Mouse (Mus musculus) layer of hippocampus, postnatal 25 days (tissue): Measurements from ENCODE around the gene Akap13. TPM values are rescaled to one million over a fixed set of nuclear protein-coding genes. Genes with fewer than 3 reads are reported as not detected.
A peak's percentile ranks its signal among the peaks of the same experiment; 100 is the strongest.

ENCODE experiments used
- DNase-seq, 2 experiments: peaks; one replicate each; pipeline ENCODE4 v3.0.0; 2022; ENCODE audit warnings: mixed read lengths in 2 of 2, low spot score in 1 of 2; ENCODE audit errors: extremely low spot score in 1 of 2
- total RNA-seq, 2 experiments: library from RNA; stranded (reverse); gene quantifications; 2 replicates each; pipeline ENCODE4 v1.2.3; 2021

Akap13 gene
- total RNA-seq, 2 experiments from 2014 or later: 54.0 to 70.8 TPM

DNA sequence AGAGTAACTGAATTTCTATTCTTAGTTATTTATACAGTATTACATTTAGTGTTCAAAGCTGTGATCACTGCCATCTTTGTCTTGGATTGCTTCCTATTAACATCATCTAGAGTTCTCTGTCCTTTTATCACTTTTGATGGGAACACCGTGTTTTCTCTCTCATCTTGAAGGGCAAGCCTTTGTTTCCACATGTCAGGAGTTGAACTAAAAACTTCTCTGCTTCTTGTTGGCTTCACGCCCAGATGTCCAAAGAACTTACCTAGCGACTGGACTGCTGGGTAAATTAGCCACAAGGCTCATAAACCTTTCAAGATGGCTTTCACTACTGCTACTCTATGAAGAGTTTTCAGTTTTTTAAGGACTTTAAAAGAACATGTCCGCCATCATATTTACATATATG, 165.6 kb downstream of the Akap13 start:
- no peak for DNase-seq

DNA sequence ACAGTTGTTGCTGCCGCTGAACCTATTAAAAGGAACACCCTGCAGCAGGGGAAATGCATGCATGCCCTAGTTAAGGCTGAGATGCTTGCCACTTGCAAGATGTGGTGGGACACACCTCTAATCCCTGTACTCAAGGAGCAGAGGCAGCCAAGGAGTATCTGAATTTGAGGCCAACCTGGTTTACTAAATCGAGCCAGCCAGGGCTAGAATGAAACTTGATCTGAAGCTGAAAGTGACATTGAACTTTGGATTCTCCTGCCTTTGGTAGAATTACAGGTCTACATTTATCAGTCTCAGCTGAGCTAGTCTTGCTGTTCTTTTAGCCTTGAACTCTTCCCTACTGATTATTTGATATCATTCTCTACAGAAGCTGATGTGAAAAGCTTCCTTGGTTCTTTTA, 172.5 kb downstream of the Akap13 start:
- DNase-seq: no peak

GRCm38 (mm10) chr7:75629669-75630068, 174.3 kb downstream of the Akap13 start:
- DNase-seq: no peak

DNA sequence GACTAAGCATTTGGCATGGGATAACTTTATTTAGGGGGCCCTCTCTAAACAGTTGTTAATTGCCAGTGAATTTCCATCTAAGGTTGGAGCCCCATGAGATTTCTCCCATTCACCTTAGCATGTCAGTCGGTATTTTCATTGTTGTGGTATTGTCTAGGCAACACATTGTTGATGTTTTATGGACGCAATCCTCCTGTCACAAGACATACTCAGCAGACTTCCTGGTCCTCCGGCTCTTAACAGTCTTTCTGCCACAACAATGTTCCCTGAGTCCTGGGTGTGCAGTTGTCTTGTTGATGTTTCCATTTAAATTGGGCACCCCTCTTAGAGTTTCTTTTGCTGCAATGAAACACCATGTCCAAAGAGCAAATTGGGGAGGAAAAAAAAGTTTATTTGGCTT, 177.6 kb downstream of the Akap13 start:
- DNase-seq: no peak

GRCm38 (mm10) chr7:75633393-75633792, 178.1 kb downstream of the Akap13 start:
- no peak for DNase-seq

- no peak for DNase-seq
Observed at GRCm38 (mm10) chr7:75633807-75634526, 178.6 kb downstream of the Akap13 start.

- no peak for DNase-seq
Observed at GRCm38 (mm10) chr7:75638769-75639168, 183.4 kb downstream of the Akap13 start.

DNA sequence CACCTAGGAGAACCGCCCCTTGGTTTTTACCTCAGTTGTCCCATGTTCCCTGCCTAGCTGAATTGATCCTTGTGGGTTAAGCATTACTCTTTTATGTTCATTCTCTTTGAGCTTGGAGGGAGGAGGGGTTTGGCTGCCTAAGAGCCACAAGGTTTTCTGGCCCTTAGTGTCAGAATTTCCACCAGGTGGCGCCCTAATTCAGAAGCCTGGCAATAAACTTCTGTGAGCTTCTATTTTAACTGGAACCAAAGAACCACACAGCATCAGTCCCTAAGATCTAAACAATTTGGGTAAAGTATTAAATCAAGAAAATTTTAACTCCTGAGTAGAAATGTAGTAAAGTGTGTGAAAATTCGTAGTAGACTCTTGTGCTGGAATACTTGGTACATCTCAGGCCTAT, 184.2 kb downstream of the Akap13 start:
- DNase-seq: peak; percentile 51 to 80

GRCm38 (mm10) chr7:75640074-75640473, 184.7 kb downstream of the Akap13 start:
- DNase-seq: no peak

DNA sequence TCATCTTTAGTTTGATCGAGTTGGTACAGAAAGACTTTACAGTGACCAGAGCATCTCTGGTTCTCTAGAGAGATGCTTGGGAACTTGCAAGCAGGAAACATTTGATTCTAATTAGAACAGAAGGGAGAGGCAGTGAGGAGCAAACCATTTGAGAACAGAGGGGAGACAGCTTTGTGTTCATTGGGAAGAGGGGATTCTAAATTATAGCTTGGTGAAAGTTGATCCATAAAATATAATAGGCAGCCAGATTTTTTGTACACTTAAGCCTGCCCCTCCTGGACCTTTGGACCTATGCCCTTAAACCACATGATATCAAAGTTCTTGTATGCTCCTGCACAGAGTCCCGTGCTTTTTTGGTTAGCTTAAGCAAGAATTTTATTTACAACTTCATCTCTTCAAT, 185.3 kb downstream of the Akap13 start:
- DNase-seq: no peak

GRCm38 (mm10) chr7:75641415-75642177, 186.3 kb downstream of the Akap13 start:
- DNase-seq: no peak

GRCm38 (mm10) chr7:75642178-75642777, 186.9 kb downstream of the Akap13 start:
- DNase-seq: no peak

- no peak for DNase-seq
Observed at GRCm38 (mm10) chr7:75642846-75643563, 187.7 kb downstream of the Akap13 start.

- DNase-seq: no peak
Observed at GRCm38 (mm10) chr7:75643986-75644385, 188.7 kb downstream of the Akap13 start.

GRCm38 (mm10) chr7:75644585-75644984, 189.3 kb downstream of the Akap13 start:
- no peak for DNase-seq

DNA sequence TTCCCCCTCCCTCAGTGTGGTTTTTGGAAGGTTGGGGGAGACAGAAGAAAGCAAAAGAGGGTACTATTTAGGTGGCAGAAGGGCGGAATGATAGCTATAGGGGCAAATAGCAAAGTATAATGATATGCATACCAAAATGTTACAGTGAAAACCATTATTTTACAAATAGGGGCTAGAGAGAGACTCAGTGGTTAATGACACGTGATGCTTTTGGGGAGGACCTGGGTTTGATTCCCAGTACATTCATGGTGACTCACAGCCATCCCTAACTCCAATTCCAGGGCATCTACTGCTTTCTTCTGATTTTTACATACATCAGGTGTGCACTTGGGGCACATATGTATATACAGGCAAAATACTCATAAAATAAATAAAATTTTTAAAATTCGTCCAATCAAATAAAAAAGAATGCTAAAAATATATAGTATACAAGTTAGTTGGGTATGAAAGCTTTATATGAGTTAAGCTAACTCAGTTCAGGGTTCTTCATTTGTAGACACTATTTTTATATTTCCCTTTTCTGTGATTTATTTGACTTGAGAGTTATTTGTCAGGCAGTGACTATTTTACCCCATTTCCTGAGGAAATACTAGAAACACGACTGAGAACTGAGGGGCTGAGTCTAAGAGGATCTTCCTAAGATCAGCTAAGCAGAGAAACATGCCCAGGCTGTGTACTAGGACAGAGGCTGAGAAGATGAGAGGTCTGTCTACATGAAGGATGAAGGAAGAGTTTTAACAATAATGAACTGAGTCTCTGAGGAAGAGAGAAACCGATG, 190.0 kb downstream of the Akap13 start:
- DNase-seq: no peak

GRCm38 (mm10) chr7:75648051-75648450, 192.7 kb downstream of the Akap13 start:
- no peak for DNase-seq

DNA sequence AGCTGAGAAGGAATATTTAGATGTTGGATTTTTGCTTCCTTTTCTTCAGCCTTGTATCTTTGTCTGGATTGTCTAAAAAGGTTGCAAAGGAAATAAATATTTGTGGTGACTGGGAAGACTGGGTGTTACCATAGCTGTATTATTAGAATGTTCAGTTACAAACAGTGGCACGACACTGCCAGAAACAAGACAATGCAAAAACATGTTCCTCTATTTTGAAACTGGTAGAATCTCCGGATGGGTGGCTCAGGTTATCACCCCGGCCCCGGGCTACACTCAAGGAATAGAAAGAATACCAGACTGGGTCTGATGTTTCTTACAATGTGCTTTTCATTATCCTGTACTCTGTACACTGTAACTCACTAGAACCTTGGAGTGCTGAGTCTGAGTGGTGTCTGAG, 193.6 kb downstream of the Akap13 start:
- DNase-seq: no peak

DNA sequence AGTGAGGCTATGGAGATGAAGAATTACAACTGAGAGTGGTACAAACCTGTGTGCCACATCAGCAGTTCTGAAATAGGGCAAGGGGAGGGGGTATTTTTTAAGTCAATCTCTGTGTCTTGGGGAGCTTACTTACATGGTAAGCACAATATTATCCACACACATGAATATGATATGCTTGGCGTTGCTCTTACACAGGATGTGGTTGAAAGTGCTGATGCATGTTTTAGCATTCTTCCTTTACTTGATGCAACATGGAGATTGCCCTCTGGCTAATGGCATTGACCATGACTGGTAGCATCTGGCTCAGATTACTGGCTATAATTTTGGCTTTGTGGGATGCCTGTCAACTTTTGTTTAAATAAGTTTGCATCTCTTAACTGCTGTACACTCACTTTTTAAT, 194.6 kb downstream of the Akap13 start:
- no peak for DNase-seq

DNA sequence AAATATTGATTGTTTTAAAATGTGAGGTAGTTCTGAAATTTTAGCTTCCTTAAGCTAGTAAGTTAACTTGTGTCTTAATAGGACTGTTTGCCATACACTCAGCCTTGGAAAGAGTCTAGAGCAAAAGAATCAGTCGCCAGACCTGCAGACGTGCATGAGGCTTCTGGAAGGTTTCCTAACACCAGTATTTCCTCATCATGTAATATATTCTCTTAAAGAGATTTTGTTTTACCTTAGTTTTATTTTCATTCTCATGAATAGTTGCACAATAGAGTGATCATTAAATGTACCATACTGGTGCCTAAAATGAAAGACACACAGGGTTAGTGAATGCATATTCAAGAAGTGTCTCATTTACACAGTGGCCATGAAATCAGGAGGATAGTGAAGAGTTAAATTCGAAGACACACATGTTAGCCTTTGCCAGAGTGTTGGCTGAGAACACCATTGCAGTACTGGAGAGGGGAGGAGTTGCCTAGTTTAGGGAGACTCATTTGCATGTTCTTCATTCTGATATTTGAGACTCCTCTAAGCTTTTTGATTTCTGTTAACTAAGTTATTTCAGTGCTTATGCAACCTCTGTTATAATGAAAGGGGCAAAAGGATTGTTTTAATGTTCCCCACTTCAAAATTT, 198.5 kb downstream of the Akap13 start:
- no peak for DNase-seq
